Mouse (Mus musculus): Measurements from ENCODE around the gene Afg1l. TPM values are rescaled to one million over a fixed set of nuclear protein-coding genes. Genes with fewer than 3 reads are reported as not detected.

The Afg1l gene
- polyA plus RNA-seq, 1 experiment from 2014 or later = 5.1 TPM

- 24% methylated on average over 9 of the region's 9 CpGs for WGBS
- Histone ChIP-seq H3K4me3 (ENCODE audit: low read depth, low read length) (no peak overlapping the region), H3K36me3 (ENCODE audit: control insufficient read depth, insufficient read depth, low read length) (no peaks in the 10 kb centered on the region), H3K4me2 (ENCODE audit: low read length) (no peak overlapping the region), H3K9ac (ENCODE audit: low read length) (no peak overlapping the region), H3K27ac (ENCODE audit: low read depth, low read length) (no peak overlapping the region), H3K4me1 (ENCODE audit: control insufficient read depth, insufficient read depth, low read length) (peaks cover 34% of the 10 kb centered on the region), H3K9me3 (replicated peaks; ENCODE audit: control insufficient read depth, low read length) (no peaks in the 10 kb centered on the region), H3K27me3 (replicated peaks; ENCODE audit: control insufficient read depth, insufficient read depth, low read length) (no peaks in the 10 kb centered on the region)
- ATAC-seq (no peak), DNase-seq (ENCODE audit: low spot score) (peak; percentile 33)
Measured at GRCm38 (mm10) chr10:42338456-42338855, 139.9 kb downstream of the Afg1l start.

- Histone ChIP-seq H3K4me2 (ENCODE audit: low read length) (no peak overlapping the region), H3K27me3 (replicated peaks; ENCODE audit: control insufficient read depth, insufficient read depth, low read length) (no peaks in the 10 kb centered on the region), H3K36me3 (ENCODE audit: control insufficient read depth, insufficient read depth, low read length) (no peaks in the 10 kb centered on the region), H3K4me1 (ENCODE audit: control insufficient read depth, insufficient read depth, low read length) (no peaks in the 10 kb centered on the region), H3K9ac (ENCODE audit: low read length) (no peak overlapping the region), H3K27ac (ENCODE audit: low read depth, low read length) (no peak overlapping the region), H3K4me3 (ENCODE audit: low read depth, low read length) (no peak overlapping the region), H3K9me3 (replicated peaks; ENCODE audit: control insufficient read depth, low read length) (no peaks in the 10 kb centered on the region)
- ATAC-seq = peak; percentile 73
- DNase-seq (ENCODE audit: low spot score) = peak; percentile 73
- 62% methylated on average over 8 of the region's 8 CpGs for WGBS
Measured at GRCm38 (mm10) chr10:42327576-42327975, 150.8 kb downstream of the Afg1l start.

- H3K27ac ChIP-seq (ENCODE audit: low read depth, low read length) = no peak overlapping the region
- no peaks in the 10 kb centered on the region for H3K36me3 ChIP-seq (ENCODE audit: control insufficient read depth, insufficient read depth, low read length)
- H3K4me3 ChIP-seq (ENCODE audit: low read depth, low read length) = no peak overlapping the region
- DNase-seq (ENCODE audit: low spot score) (no peak), ATAC-seq (no peak)
- WGBS = 70% methylated on average over 10 of the region's 10 CpGs
- no peak overlapping the region for H3K9ac ChIP-seq (ENCODE audit: low read length)
- no peaks in the 10 kb centered on the region for H3K27me3 ChIP-seq (replicated peaks; ENCODE audit: control insufficient read depth, insufficient read depth, low read length)
- no peaks in the 10 kb centered on the region for H3K9me3 ChIP-seq (replicated peaks; ENCODE audit: control insufficient read depth, low read length)
- H3K4me2 ChIP-seq (ENCODE audit: low read length) = no peak overlapping the region
- H3K4me1 ChIP-seq (ENCODE audit: control insufficient read depth, insufficient read depth, low read length) = no peaks in the 10 kb centered on the region
Measured at GRCm38 (mm10) chr10:42325305-42325704, 153.1 kb downstream of the Afg1l start.

- no peak for ATAC-seq
- H3K9ac ChIP-seq (ENCODE audit: low read length) = no peak overlapping the region
- H3K4me1 ChIP-seq (ENCODE audit: control insufficient read depth, insufficient read depth, low read length) = no peaks in the 10 kb centered on the region
- no peak overlapping the region for H3K27ac ChIP-seq (ENCODE audit: low read depth, low read length)
- H3K9me3 ChIP-seq (replicated peaks; ENCODE audit: control insufficient read depth, low read length) = no peaks in the 10 kb centered on the region
- H3K36me3 ChIP-seq (ENCODE audit: control insufficient read depth, insufficient read depth, low read length) = no peaks in the 10 kb centered on the region
- H3K4me2 ChIP-seq (ENCODE audit: low read length) = no peak overlapping the region
- no peaks in the 10 kb centered on the region for H3K27me3 ChIP-seq (replicated peaks; ENCODE audit: control insufficient read depth, insufficient read depth, low read length)
- H3K4me3 ChIP-seq (ENCODE audit: low read depth, low read length) = no peak overlapping the region
- no peak for DNase-seq (ENCODE audit: low spot score)
Measured at GRCm38 (mm10) chr10:42323978-42324377, 154.4 kb downstream of the Afg1l start.

GRCm38 (mm10) chr10:42313222-42313786, 165.1 kb downstream of the Afg1l start:
- Histone ChIP-seq H3K36me3 (ENCODE audit: control insufficient read depth, insufficient read depth, low read length) (no peaks in the 10 kb centered on the region), H3K4me1 (ENCODE audit: control insufficient read depth, insufficient read depth, low read length) (no peaks in the 10 kb centered on the region), H3K9me3 (replicated peaks; ENCODE audit: control insufficient read depth, low read length) (no peaks in the 10 kb centered on the region), H3K4me3 (ENCODE audit: low read depth, low read length) (no peak overlapping the region), H3K4me2 (ENCODE audit: low read length) (no peak overlapping the region), H3K9ac (ENCODE audit: low read length) (no peak overlapping the region), H3K27ac (ENCODE audit: low read depth, low read length) (no peak overlapping the region), H3K27me3 (replicated peaks; ENCODE audit: control insufficient read depth, insufficient read depth, low read length) (no peaks in the 10 kb centered on the region)
- no peak for DNase-seq (ENCODE audit: low spot score)
- ATAC-seq = no peak
- WGBS = 90% methylated on average over 22 of the region's 22 CpGs

- H3K36me3 ChIP-seq (ENCODE audit: control insufficient read depth, insufficient read depth, low read length) = no peaks in the 10 kb centered on the region
- no peak overlapping the region for H3K4me3 ChIP-seq (ENCODE audit: low read depth, low read length)
- no peak for ATAC-seq
- no peak overlapping the region for H3K9ac ChIP-seq (ENCODE audit: low read length)
- H3K27me3 ChIP-seq (replicated peaks; ENCODE audit: control insufficient read depth, insufficient read depth, low read length) = no peaks in the 10 kb centered on the region
- no peak overlapping the region for H3K4me2 ChIP-seq (ENCODE audit: low read length)
- DNase-seq (ENCODE audit: low spot score) = no peak
- WGBS = 65% methylated on average over 1 of the region's 1 CpGs
- H3K4me1 ChIP-seq (ENCODE audit: control insufficient read depth, insufficient read depth, low read length) = no peaks in the 10 kb centered on the region
- no peak overlapping the region for H3K27ac ChIP-seq (ENCODE audit: low read depth, low read length)
- H3K9me3 ChIP-seq (replicated peaks; ENCODE audit: control insufficient read depth, low read length) = no peaks in the 10 kb centered on the region
Measured at GRCm38 (mm10) chr10:42312557-42312956, 165.8 kb downstream of the Afg1l start.

- H3K27me3 ChIP-seq (replicated peaks; ENCODE audit: control insufficient read depth, insufficient read depth, low read length) = no peaks in the 10 kb centered on the region
- H3K27ac ChIP-seq (ENCODE audit: low read depth, low read length) = no peak overlapping the region
- ATAC-seq (peak; percentile 28), DNase-seq (ENCODE audit: low spot score) (no peak)
- H3K9ac ChIP-seq (ENCODE audit: low read length) = peak overlapping the region; percentile 57
- H3K36me3 ChIP-seq (ENCODE audit: control insufficient read depth, insufficient read depth, low read length) = no peaks in the 10 kb centered on the region
- no peaks in the 10 kb centered on the region for H3K9me3 ChIP-seq (replicated peaks; ENCODE audit: control insufficient read depth, low read length)
- H3K4me1 ChIP-seq (ENCODE audit: control insufficient read depth, insufficient read depth, low read length) = no peaks in the 10 kb centered on the region
- H3K4me2 ChIP-seq (ENCODE audit: low read length) = peak overlapping the region; percentile 48
- H3K4me3 ChIP-seq (ENCODE audit: low read depth, low read length) = peak overlapping the region; percentile 16
- WGBS = 41% methylated on average over 8 of the region's 8 CpGs
Measured at GRCm38 (mm10) chr10:42308687-42308987, 169.7 kb downstream of the Afg1l start.

- ATAC-seq = peak; percentile 82
- Histone ChIP-seq H3K36me3 (ENCODE audit: control insufficient read depth, insufficient read depth, low read length) (no peaks in the 10 kb centered on the region), H3K4me2 (ENCODE audit: low read length) (peak overlapping the region; percentile 48), H3K27ac (ENCODE audit: low read depth, low read length) (no peak overlapping the region), H3K27me3 (replicated peaks; ENCODE audit: control insufficient read depth, insufficient read depth, low read length) (no peaks in the 10 kb centered on the region), H3K4me1 (ENCODE audit: control insufficient read depth, insufficient read depth, low read length) (no peaks in the 10 kb centered on the region), H3K4me3 (ENCODE audit: low read depth, low read length) (peak overlapping the region; percentile 16), H3K9me3 (replicated peaks; ENCODE audit: control insufficient read depth, low read length) (no peaks in the 10 kb centered on the region), H3K9ac (ENCODE audit: low read length) (peak overlapping the region; percentile 57)
- 5% methylated on average over 20 of the region's 20 CpGs for WGBS
- DNase-seq (ENCODE audit: low spot score) = peak; percentile 92
Measured at GRCm38 (mm10) chr10:42307980-42308686, 170.2 kb downstream of the Afg1l start.

GRCm38 (mm10) chr10:42306422-42306821, 171.9 kb downstream of the Afg1l start:
- no peaks in the 10 kb centered on the region for H3K36me3 ChIP-seq (ENCODE audit: control insufficient read depth, insufficient read depth, low read length)
- no peaks in the 10 kb centered on the region for H3K4me1 ChIP-seq (ENCODE audit: control insufficient read depth, insufficient read depth, low read length)
- H3K4me2 ChIP-seq (ENCODE audit: low read length) = no peak overlapping the region
- no peaks in the 10 kb centered on the region for H3K27me3 ChIP-seq (replicated peaks; ENCODE audit: control insufficient read depth, insufficient read depth, low read length)
- no peak overlapping the region for H3K9ac ChIP-seq (ENCODE audit: low read length)
- ATAC-seq (no peak), DNase-seq (ENCODE audit: low spot score) (no peak)
- H3K9me3 ChIP-seq (replicated peaks; ENCODE audit: control insufficient read depth, low read length) = no peaks in the 10 kb centered on the region
- no peak overlapping the region for H3K27ac ChIP-seq (ENCODE audit: low read depth, low read length)
- H3K4me3 ChIP-seq (ENCODE audit: low read depth, low read length) = no peak overlapping the region
- WGBS = 87% methylated on average over 8 of the region's 8 CpGs
